Mouse (Mus musculus): ENCODE data around the gene Olfr1484.
"Not testable (repeated sequence)": the region's sequence is repeated elsewhere in the genome, so short reads cannot be mapped to it uniquely, and the experiment has no call there.

Gene Olfr1484

GRCm38 (mm10) chr19:13583211-13583610 lies at the start of gene Olfr1484:
Olfr1484 (plus strand) TSS chr19:13583511.
- DNase-seq (ENCODE audit: low spot score in 2 of 2) = no peak

- DNase-seq (ENCODE audit: low spot score in 2 of 2) = not testable (repeated sequence)
These were observed 33.8 kb downstream of the Olfr1484 start, which contains the start of gene Olfr1487 for GRCm38 (mm10) chr19:13617075-13617474. Olfr1487 (plus strand) TSS chr19:13617375.

- no peak for DNase-seq (ENCODE audit: low spot score in 2 of 2)
These were observed 48.0 kb downstream of the Olfr1484 start, which contains the start of gene Olfr1489 for GRCm38 (mm10) chr19:13631321-13631720. Olfr1489 (plus strand) TSS chr19:13631621.
